Mouse (Mus musculus) liver, postnatal 0 days (tissue): ENCODE results near the gene Gm5617.

ENCODE experiments used
- CTCF ChIP-seq: sonication (generic); IDR thresholded peaks from 2 replicates; pipeline ENCODE4 v1.5.1; 2016; ENCODE audit warnings: antibody characterized with exemption, low read depth
- EP300 ChIP-seq: IDR thresholded peaks from 2 replicates; pipeline ENCODE4 v1.6.1; 2016; ENCODE audit warnings: antibody characterized with exemption, low read depth, mild to moderate bottlenecking

- no peak for TF ChIP-seq CTCF
- TF ChIP-seq EP300 = no peak
These were observed 14.6 kb upstream of the Gm5617 start, which contains the start of gene Rexo2 for GRCm38 (mm10) chr9:48480411-48481213.
